12 mouse cellular contexts compared by ENCODE assay signal in the genomic region with DNA sequence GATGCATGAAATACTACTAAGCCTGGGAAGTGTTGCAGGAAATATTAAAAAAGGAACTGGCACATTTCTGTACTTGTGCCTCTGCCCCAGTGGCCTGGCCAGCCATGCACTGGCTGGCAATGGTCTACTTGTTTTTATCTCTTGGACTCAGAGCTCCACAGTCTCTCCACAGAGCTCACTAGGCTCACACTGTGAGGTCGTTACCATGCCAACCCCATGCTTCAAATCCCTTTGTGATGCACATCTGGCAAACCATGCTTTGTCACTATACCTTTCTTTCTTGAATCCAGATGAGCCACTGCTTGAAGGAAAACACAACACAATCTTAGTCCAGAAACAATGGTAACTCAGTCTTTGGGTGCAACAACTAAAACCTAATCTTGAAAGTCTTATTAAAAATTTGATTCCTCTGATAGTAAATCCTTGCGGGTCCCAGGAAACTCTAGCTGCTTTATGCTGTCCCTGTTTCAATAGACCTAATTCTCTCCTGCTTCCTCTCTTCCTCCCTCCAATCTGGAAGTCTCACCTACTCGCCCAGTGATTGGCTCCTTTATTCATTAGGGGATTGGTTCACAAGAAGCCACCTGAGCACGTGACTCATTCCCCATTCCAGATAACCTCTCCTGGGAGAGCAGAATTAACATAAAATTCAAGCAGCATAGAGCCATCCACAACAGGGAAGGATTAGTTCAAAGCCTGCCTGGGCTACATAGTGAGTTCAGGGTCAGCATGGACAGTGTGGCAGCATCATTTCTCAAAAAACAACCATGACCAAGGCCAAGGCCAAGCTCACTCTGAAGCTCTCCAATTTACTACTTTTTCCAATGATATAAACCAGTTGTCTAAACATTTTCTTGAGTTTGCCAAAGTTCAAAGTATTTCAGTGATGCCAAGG.
A peak's percentile ranks its signal among the peaks of the same experiment; 100 is the strongest.
DNase-seq lines count a peak whose midpoint lies in the region; ATAC-seq and TF ChIP-seq lines count a peak whose summit lies in the region.
"Had no signal": no experiment of that assay in that cellular context is flagged by ENCODE, and none has a peak within 500 bp of the region (broad histone marks: within the 10 kb centered on the region; RNA-seq: fewer than 3 reads in every experiment).

No protein-coding gene starts in this region.

- 59% methylated on average over 4 of the region's 4 CpGs for WGBS in heart, embryonic 12.5 days
- 18% methylated on average over 4 of the region's 4 CpGs for WGBS in forebrain, embryonic 12.5 days
- 11% methylated on average over 4 of the region's 4 CpGs for WGBS in midbrain, postnatal 0 days
- WGBS in stomach, postnatal 0 days, result 77% methylated on average over 4 of the region's 4 CpGs

- in situ Hi-C loops in Patski (cut with MboI; ENCODE audit: low pct_unique_long_range_greater_than_20kb), result no loop called here

- no peak overlapping the region for H3K27ac ChIP-seq in heart, embryonic 12.5 days (ENCODE audit: poor library complexity, severe bottlenecking)
- H3K27ac ChIP-seq in forebrain, embryonic 12.5 days, result no peak overlapping the region
- H3K27ac ChIP-seq in midbrain, postnatal 0 days (ENCODE audit: low read depth, low read length), result no peak overlapping the region
- no peak overlapping the region for H3K27ac ChIP-seq in stomach, postnatal 0 days (replicated peaks)
- H3K27ac ChIP-seq: intestine, embryonic 15.5 days; limb, embryonic 15.5 days; macrophage had no signal

- peak; percentile 89 for DNase-seq in heart, adult 11 months
- DNase-seq in Patski (ENCODE audit: low read depth, low spot score), result peak; percentile 7
- DNase-seq in midbrain, postnatal 0 days (ENCODE audit: low spot score), result peak; percentile 30
- DNase-seq in yolk sac, embryonic 10.5 days (ENCODE audit: low spot score), result no peak
- DNase-seq in stomach, postnatal 0 days (ENCODE audit: low spot score), result no peak

- TF ChIP-seq CTCF in Patski (IDR thresholded peaks at IDR 0.05), result no peak
- no peak for TF ChIP-seq CTCF in midbrain, postnatal 0 days (IDR thresholded peaks at IDR 0.05)
- no peak for TF ChIP-seq CTCF in stomach, postnatal 0 days (IDR thresholded peaks at IDR 0.05; ENCODE audit: low read depth)

- CTCF ChIA-PET in Patski (lab: Charles Lee), result interaction anchor here (0.8 to 1.4 kb wide), 3 partner anchors 9 to 44 kb away, joined by 3 to 4 read pairs (median 4); no protein-coding TSS in a partner anchor

- 0 out of 2 replicates have a peak, but pooled peaks cover 7% of the 10 kb centered on the region for H3K4me1 ChIP-seq in heart, embryonic 12.5 days (replicated peaks)
- H3K4me1 ChIP-seq in forebrain, embryonic 12.5 days, result peaks cover 8% of the 10 kb centered on the region
- peaks cover 3% of the 10 kb centered on the region; the same call in 1 of the 2 replicates for H3K4me1 ChIP-seq in midbrain, postnatal 0 days (ENCODE audit: insufficient read depth, low read length)
- no peaks in the 10 kb centered on the region for H3K4me1 ChIP-seq in stomach, postnatal 0 days (replicated peaks; ENCODE audit: control insufficient read depth, insufficient read depth)
- H3K4me1 ChIP-seq: limb, embryonic 15.5 days had no signal

- no peaks in the 10 kb centered on the region for H3K36me3 ChIP-seq in heart, embryonic 12.5 days
- H3K36me3 ChIP-seq in forebrain, embryonic 12.5 days (replicated peaks), result no peaks in the 10 kb centered on the region
- no peaks in the 10 kb centered on the region for H3K36me3 ChIP-seq in midbrain, postnatal 0 days (ENCODE audit: insufficient read depth, low read length)
- H3K36me3 ChIP-seq in stomach, postnatal 0 days (ENCODE audit: control insufficient read depth, insufficient read depth, low read length), result no peaks in the 10 kb centered on the region
- H3K36me3 ChIP-seq: intestine, embryonic 15.5 days; limb, embryonic 15.5 days had no signal

- H3K27me3 ChIP-seq in heart, embryonic 12.5 days (replicated peaks), result no peaks in the 10 kb centered on the region
- no peaks in the 10 kb centered on the region for H3K27me3 ChIP-seq in Patski
- H3K27me3 ChIP-seq in forebrain, embryonic 12.5 days, result no peaks in the 10 kb centered on the region
- no peaks in the 10 kb centered on the region for H3K27me3 ChIP-seq in midbrain, postnatal 0 days (ENCODE audit: insufficient read depth, low read length)
- no peaks in the 10 kb centered on the region for H3K27me3 ChIP-seq in stomach, postnatal 0 days (ENCODE audit: control insufficient read depth, insufficient read depth, low read length)
- H3K27me3 ChIP-seq: intestine, embryonic 15.5 days; limb, embryonic 15.5 days had no signal

- POLR2A ChIA-PET in Patski (lab: Charles Lee), result no interaction called here

- no peaks in the 10 kb centered on the region for H3K9me3 ChIP-seq in heart, embryonic 12.5 days (replicated peaks)
- H3K9me3 ChIP-seq in forebrain, embryonic 12.5 days, result no peaks in the 10 kb centered on the region
- no peaks in the 10 kb centered on the region for H3K9me3 ChIP-seq in midbrain, postnatal 0 days (ENCODE audit: low read length)
- H3K9me3 ChIP-seq in stomach, postnatal 0 days (ENCODE audit: control insufficient read depth, low read length), result no peaks in the 10 kb centered on the region
- H3K9me3 ChIP-seq: intestine, embryonic 15.5 days; limb, embryonic 15.5 days had no signal

- no peak overlapping the region for H3K4me2 ChIP-seq in heart, embryonic 12.5 days
- H3K4me2 ChIP-seq in forebrain, embryonic 12.5 days, result no peak overlapping the region
- H3K4me2 ChIP-seq in midbrain, postnatal 0 days (ENCODE audit: low read depth, low read length, poor library complexity, severe bottlenecking), result no peak overlapping the region
- H3K4me2 ChIP-seq in stomach, postnatal 0 days (replicated peaks; ENCODE audit: low read depth), result no peak overlapping the region
- H3K4me2 ChIP-seq: intestine, embryonic 15.5 days; limb, embryonic 15.5 days had no signal

- TF ChIP-seq EP300 in stomach, postnatal 0 days (optimal IDR thresholded peaks at IDR 0.05), result no peak

- no peak overlapping the region for H3K9ac ChIP-seq in heart, embryonic 12.5 days
- no peak overlapping the region for H3K9ac ChIP-seq in forebrain, embryonic 12.5 days
- H3K9ac ChIP-seq in midbrain, postnatal 0 days (replicated peaks; ENCODE audit: low read length, poor library complexity, severe bottlenecking), result no peak overlapping the region
- H3K9ac ChIP-seq in stomach, postnatal 0 days (ENCODE audit: low read length), result no peak overlapping the region
- H3K9ac ChIP-seq: intestine, embryonic 15.5 days; limb, embryonic 15.5 days had no signal

- ATAC-seq in heart, embryonic 12.5 days (ENCODE audit: insufficient number of reproducible peaks, low FRiP score), result no peak
- ATAC-seq in Patski, result no peak
- peak; percentile 84 for ATAC-seq in forebrain, embryonic 12.5 days (ENCODE audit: low FRiP score)
- ATAC-seq in midbrain, postnatal 0 days (ENCODE audit: low FRiP score), result no peak
- ATAC-seq in megakaryocyte progenitor cell, adult 5-6 weeks (replicated peaks; ENCODE audit: poor library complexity), result no peak
- no peak for ATAC-seq in stomach, postnatal 0 days (ENCODE audit: low FRiP score, low TSS enrichment)
- ATAC-seq: intestine, embryonic 15.5 days had no signal

- no peak overlapping the region for H3K4me3 ChIP-seq in heart, embryonic 12.5 days
- no peak overlapping the region for H3K4me3 ChIP-seq in forebrain, embryonic 12.5 days (replicated peaks)
- H3K4me3 ChIP-seq in midbrain, postnatal 0 days (ENCODE audit: low read depth, low read length), result no peak overlapping the region
- H3K4me3 ChIP-seq in stomach, postnatal 0 days (ENCODE audit: low read depth, low read length), result no peak overlapping the region
- H3K4me3 ChIP-seq: erythroblast, embryonic 14.5 days; intestine, embryonic 15.5 days; limb, embryonic 15.5 days had no signal

Comparison
In these comparisons a context has a peak if more than half of its experiments do, and no peak if none do; other contexts are left out.
1. DNase-seq: peak in heart, adult 11 months (single experiment), Patski (single experiment) and midbrain, postnatal 0 days (single experiment); none in yolk sac, embryonic 10.5 days (single experiment) and stomach, postnatal 0 days (single experiment).